17 mouse cellular contexts compared by ENCODE assay signal in genomic region chr17:14293617-14294016, GRCm38 (mm10). TPM values are rescaled to one million over a fixed set of nuclear protein-coding genes. Genes with fewer than 3 reads are reported as not detected.
"Had no signal": no experiment of that assay in that cellular context is flagged by ENCODE, and none has a peak within 500 bp of the region (broad histone marks: within the 10 kb centered on the region; RNA-seq: fewer than 3 reads in every experiment).

No protein-coding gene starts in this region.

- H3K4me1 ChIP-seq: limb, embryonic 10.5 days; liver, embryonic 15.5 days; midbrain, embryonic 13.5 days; neural tube, embryonic 12.5 days had no signal

- H3K36me3 ChIP-seq: limb, embryonic 10.5 days; liver, embryonic 15.5 days; midbrain, embryonic 13.5 days; neural tube, embryonic 12.5 days had no signal

- H3K9ac ChIP-seq: liver, embryonic 15.5 days; midbrain, embryonic 13.5 days; neural tube, embryonic 12.5 days had no signal

- H3K4me2 ChIP-seq: liver, embryonic 11.5 days; liver, embryonic 15.5 days; midbrain, embryonic 13.5 days; neural tube, embryonic 12.5 days had no signal

- H3K9me3 ChIP-seq: limb, embryonic 10.5 days; liver, embryonic 15.5 days; midbrain, embryonic 13.5 days; neural tube, embryonic 12.5 days had no signal

- ATAC-seq: hindbrain, embryonic 16.5 days; inflammation-experienced regulatory T-cells, adult 6 months; lung, postnatal 0 days; midbrain, embryonic 13.5 days had no signal

- H3K27ac ChIP-seq: left cerebral cortex, adult 2 months; limb, embryonic 10.5 days; liver, embryonic 15.5 days; midbrain, embryonic 13.5 days; neural tube, embryonic 12.5 days had no signal

- H3K4me3 ChIP-seq: left cerebral cortex, adult 2 months; limb, embryonic 10.5 days; liver, embryonic 15.5 days; midbrain, embryonic 13.5 days; myocyte; neural tube, embryonic 12.5 days had no signal

- DNase-seq: lung, adult 2 months; lung, postnatal 36 days; right cerebral cortex, postnatal 14 days; thymus, adult 18-20 months; thymus, postnatal 14 days had no signal

- H3K27me3 ChIP-seq: liver, embryonic 15.5 days; midbrain, embryonic 13.5 days; neural tube, embryonic 12.5 days had no signal

RNA-seq across cellular contexts. Expression of gene Smoc2, which starts 14.3 kb away (rescaled TPM):
- total RNA-seq: megakaryocyte progenitor cell, adult 5-6 weeks; neutrophil, adult 5-6 weeks had no signal
